Mouse (Mus musculus) testis, adult 2 months (tissue): ENCODE results near the gene Zfp184.

Experiments used
- CTCF ChIP-seq: fragments of 200-500 bp; IDR thresholded peaks from 2 replicates; pipeline ENCODE4 v1.5.1; 2012; ENCODE audit warnings: low read depth, mild to moderate bottlenecking, inconsistent platforms, low read length, moderate library complexity; ENCODE audit not compliant: control insufficient read depth, insufficient read depth, insufficient replicate concordance
- POLR2A ChIP-seq: fragments of 200-500 bp; IDR thresholded peaks from 2 replicates; pipeline ENCODE4 v1.6.1; 2012; ENCODE audit warnings: low read depth, mild to moderate bottlenecking, inconsistent platforms, low read length, moderate library complexity; ENCODE audit not compliant: control insufficient read depth

- TF ChIP-seq POLR2A (no peak), CTCF (no peak)
Measured at GRCm38 (mm10) chr13:21997201-21997820, 52.4 kb downstream of the Zfp184 start.
